Mouse (Mus musculus) forebrain, embryonic 10.5 days (tissue): Measurements from ENCODE around the gene Pde2a. TPM values are rescaled to one million over a fixed set of nuclear protein-coding genes. Genes with fewer than 3 reads are reported as not detected.
A peak's percentile ranks its signal among the peaks of the same experiment; 100 is the strongest.

ENCODE experiments used
- DNase-seq: peaks from one replicate; pipeline ENCODE4 v3.0.0-alpha.2; 2017; ENCODE audit warnings: low spot score; ENCODE audit errors: extremely low spot score
- H3K27ac ChIP-seq: fragments of 300-500 bp; sonication (generic); 2 replicates; pipeline ENCODE4 v1.5.1; 2016; ENCODE audit warnings: mild to moderate bottlenecking
- H3K27me3 ChIP-seq: fragments of 300-500 bp; sonication (generic); 2 replicates; pipeline ENCODE4 v1.6.1; 2016; ENCODE audit warnings: mild to moderate bottlenecking; ENCODE audit not compliant: poor library complexity, severe bottlenecking
- H3K36me3 ChIP-seq: fragments of 300-500 bp; sonication (generic); replicated peaks from 2 replicates; pipeline ENCODE4 v1.6.1; 2016; ENCODE audit warnings: mild to moderate bottlenecking, moderate library complexity
- H3K4me1 ChIP-seq: fragments of 300-500 bp; sonication (generic); 2 replicates; pipeline ENCODE4 v1.6.1; 2016
- H3K4me3 ChIP-seq: fragments of 300-500 bp; sonication (generic); 2 replicates; pipeline ENCODE4 v1.5.1; 2016; ENCODE audit warnings: mild to moderate bottlenecking, moderate library complexity
- H3K9me3 ChIP-seq: fragments of 300-500 bp; sonication (generic); 2 replicates; pipeline ENCODE4 v1.6.1; 2016; ENCODE audit warnings: mild to moderate bottlenecking, moderate library complexity
- WGBS: fragments of 180-500 bp; shearing (Covaris S2); methylation state at CpG from one replicate; pipeline ENCODE4 v1.1.7; 2016; 5-methylcytosine and 5-hydroxymethylcytosine counted together
- polyA plus RNA-seq: library from polyadenylated mRNA; unstranded; fragments of >200 nt; fragmentation: Nextera tagmentation; extraction: Ambion mirVana; gene quantifications from 2 replicates; pipeline ENCODE4 v1.2.1, GENCODE M21; 2016

Gene Pde2a
- polyA plus RNA-seq, 1 experiment from 2014 or later, result 16.3 TPM

DNA sequence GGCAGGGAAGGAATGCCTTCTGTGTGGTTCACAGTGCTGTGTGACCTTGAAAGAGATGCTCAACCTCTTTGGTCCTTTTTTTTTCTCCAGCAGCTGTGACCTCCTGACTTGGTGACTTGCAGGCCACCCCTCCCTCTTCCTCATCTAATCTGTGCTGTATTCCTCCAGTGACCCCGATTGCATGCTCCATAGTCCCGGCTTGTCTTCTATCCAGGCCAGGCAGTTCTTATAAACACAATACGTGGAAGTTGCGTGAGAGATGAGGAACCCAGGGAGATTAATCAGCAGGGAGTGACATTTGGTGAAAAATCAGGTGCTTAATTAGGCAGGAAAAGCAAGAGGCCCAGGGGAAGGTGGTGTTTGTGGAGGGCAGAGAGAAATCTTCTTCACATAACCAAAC lies 69.5 kb downstream of the Pde2a start:
- Histone ChIP-seq H3K4me3 (no peak overlapping the region), H3K27me3 (no peaks in the 10 kb centered on the region), H3K9me3 (no peaks in the 10 kb centered on the region), H3K4me1 (no peaks in the 10 kb centered on the region), H3K27ac (no peak overlapping the region), H3K36me3 (no peaks in the 10 kb centered on the region)
- no peak for DNase-seq
- WGBS, result 71% methylated on average over 4 of the region's 4 CpGs

DNA sequence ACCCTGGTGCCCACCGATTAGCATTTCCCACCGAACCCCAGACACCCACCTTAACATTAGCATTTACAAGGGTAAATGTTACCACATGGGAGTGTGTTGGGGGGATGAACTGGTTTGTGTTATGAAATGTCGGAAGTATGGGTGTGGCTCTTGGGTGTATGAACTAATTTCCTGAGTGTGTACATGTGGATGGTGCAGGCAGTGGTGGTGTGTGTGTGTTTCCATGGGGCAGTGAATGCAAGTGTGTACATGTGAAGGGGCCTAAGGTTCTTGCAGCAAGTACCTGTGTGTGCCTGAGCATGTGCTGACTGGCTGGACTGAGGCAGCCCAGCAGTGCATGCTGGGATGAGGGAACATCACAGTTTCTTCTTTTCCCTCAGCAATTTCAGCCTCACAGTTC lies 76.9 kb downstream of the Pde2a start:
- Histone ChIP-seq H3K36me3 (no peaks in the 10 kb centered on the region), H3K4me3 (no peak overlapping the region), H3K27me3 (peaks cover 50% of the 10 kb centered on the region), H3K9me3 (peaks cover 4% of the 10 kb centered on the region), H3K4me1 (peaks cover 25% of the 10 kb centered on the region), H3K27ac (no peak overlapping the region)
- 94% methylated on average over 3 of the region's 3 CpGs for WGBS
- no peak for DNase-seq

DNA sequence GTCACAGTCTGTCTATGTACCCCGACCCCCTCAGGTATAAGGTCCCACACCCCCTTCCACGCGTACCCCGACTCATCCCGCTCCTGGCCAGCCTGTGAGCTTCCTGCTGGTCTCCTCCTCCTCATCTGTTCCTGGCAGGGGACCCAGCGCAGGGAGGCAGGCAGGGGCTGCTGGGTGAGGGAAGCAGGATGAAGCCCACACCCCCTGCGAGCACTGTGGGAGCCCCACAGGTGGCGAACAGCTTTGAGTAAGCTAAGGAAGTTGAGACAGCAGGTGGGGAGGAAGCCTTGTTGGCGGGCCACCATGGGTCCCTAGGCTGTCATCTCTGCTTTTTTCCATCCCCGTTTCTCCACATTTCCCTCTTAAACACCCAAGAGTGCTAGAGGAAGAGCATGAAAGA lies 77.8 kb downstream of the Pde2a start:
- 58% methylated on average over 10 of the region's 10 CpGs for WGBS
- peaks cover 34% of the 10 kb centered on the region for H3K4me1 ChIP-seq
- H3K27me3 ChIP-seq, result peaks cover 58% of the 10 kb centered on the region
- peaks cover 4% of the 10 kb centered on the region for H3K9me3 ChIP-seq
- H3K27ac ChIP-seq, result no peak overlapping the region
- no peak for DNase-seq
- no peaks in the 10 kb centered on the region for H3K36me3 ChIP-seq
- H3K4me3 ChIP-seq, result no peak overlapping the region

DNA sequence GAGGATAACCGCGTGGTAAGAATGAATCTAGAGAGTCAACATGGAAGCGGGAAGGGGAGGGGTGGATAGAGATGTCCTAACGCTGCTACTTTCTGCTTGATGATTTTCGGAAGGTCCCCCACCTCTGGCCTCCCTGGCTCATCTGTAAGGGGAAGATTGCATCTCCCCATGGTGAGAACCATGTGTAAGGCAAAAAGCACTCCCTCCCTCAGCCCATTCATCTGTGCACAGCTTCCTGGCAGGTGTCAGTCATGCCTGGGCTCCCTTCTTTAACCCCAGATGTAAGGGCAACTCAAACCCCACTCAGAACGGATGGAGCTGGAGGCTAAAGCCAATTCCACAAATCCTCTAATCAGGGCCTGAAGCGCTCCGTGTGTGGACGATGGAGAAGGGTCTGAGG lies 78.2 kb downstream of the Pde2a start:
- no peak for DNase-seq
- Histone ChIP-seq H3K27me3 (peaks cover 63% of the 10 kb centered on the region), H3K9me3 (peaks cover 4% of the 10 kb centered on the region), H3K4me3 (no peak overlapping the region), H3K4me1 (peaks cover 38% of the 10 kb centered on the region), H3K27ac (no peak overlapping the region), H3K36me3 (no peaks in the 10 kb centered on the region)
- 78% methylated on average over 9 of the region's 9 CpGs for WGBS

DNA sequence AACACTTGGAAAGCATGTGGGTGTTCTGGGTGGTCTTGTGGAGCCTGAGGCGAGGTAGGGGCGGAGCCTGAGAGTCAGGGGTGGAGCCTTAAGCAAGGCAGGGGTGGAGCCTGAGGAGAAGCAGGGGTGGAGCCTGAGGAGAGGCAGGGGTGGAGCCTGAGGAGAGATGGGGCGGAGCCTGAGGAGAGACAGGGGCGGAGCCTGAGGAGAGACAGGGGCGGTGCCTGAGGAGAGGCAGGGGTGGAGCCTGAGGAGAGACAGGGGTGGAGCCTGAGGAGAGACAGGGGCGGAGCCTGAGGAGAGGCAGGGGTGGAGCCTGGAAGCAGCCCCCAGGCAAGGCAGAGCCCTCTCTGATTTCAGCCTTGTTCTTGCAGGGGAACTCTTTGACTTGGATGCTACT lies 79.7 kb downstream of the Pde2a start:
- WGBS, result 87% methylated on average over 5 of the region's 6 CpGs
- Histone ChIP-seq H3K4me3 (no peak overlapping the region), H3K27me3 (peaks cover 76% of the 10 kb centered on the region), H3K9me3 (peaks cover 4% of the 10 kb centered on the region), H3K27ac (no peak overlapping the region), H3K36me3 (no peaks in the 10 kb centered on the region), H3K4me1 (peaks cover 40% of the 10 kb centered on the region)
- no peak for DNase-seq

DNA sequence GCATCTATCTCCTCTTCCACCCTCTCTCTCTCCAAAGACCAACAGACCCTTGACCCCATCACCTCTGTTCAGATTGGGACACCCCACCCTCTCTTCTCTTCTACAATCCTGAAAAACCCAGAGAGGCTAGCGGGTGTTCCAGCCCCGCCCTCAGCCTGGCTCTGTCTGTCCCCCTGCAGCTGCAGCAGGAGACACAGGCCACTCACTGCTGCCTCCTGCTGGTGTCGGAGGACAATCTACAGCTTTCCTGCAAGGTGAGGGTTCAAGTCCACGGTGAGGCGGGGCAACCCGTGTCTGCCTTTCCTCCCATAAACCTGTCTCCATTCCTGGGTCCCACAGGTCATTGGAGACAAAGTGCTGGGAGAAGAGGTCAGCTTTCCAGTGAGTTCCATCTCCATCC lies 80.2 kb downstream of the Pde2a start:
- DNase-seq, result no peak
- Histone ChIP-seq H3K4me1 (peaks cover 35% of the 10 kb centered on the region), H3K36me3 (no peaks in the 10 kb centered on the region), H3K27me3 (peaks cover 72% of the 10 kb centered on the region), H3K4me3 (no peak overlapping the region), H3K9me3 (peaks cover 4% of the 10 kb centered on the region), H3K27ac (no peak overlapping the region)
- 75% methylated on average over 6 of the region's 6 CpGs for WGBS

GRCm38 (mm10) chr7:101503351-101503750 lies 81.9 kb downstream of the Pde2a start:
- peaks cover 4% of the 10 kb centered on the region for H3K9me3 ChIP-seq
- peak; percentile 62 for DNase-seq
- H3K4me1 ChIP-seq, result peaks cover 23% of the 10 kb centered on the region
- H3K27me3 ChIP-seq, result peaks cover 56% of the 10 kb centered on the region
- WGBS, result 27% methylated on average over 8 of the region's 8 CpGs
- H3K36me3 ChIP-seq, result no peaks in the 10 kb centered on the region
- H3K4me3 ChIP-seq, result no peak overlapping the region
- H3K27ac ChIP-seq, result no peak overlapping the region

- no peak for DNase-seq
- Histone ChIP-seq H3K27ac (no peak overlapping the region), H3K4me3 (no peak overlapping the region; the same call in 1 of the 2 replicates), H3K4me1 (peaks cover 27% of the 10 kb centered on the region), H3K27me3 (peaks cover 52% of the 10 kb centered on the region), H3K36me3 (no peaks in the 10 kb centered on the region), H3K9me3 (peaks cover 4% of the 10 kb centered on the region)
- WGBS, result 37% methylated on average over 7 of the region's 7 CpGs
These were observed 82.3 kb downstream of the Pde2a start for GRCm38 (mm10) chr7:101503803-101504202.

GRCm38 (mm10) chr7:101504507-101504906 lies 83.0 kb downstream of the Pde2a start:
- WGBS, result 6% methylated on average over 24 of the region's 24 CpGs
- Histone ChIP-seq H3K4me1 (peaks cover 31% of the 10 kb centered on the region), H3K27me3 (peaks cover 45% of the 10 kb centered on the region), H3K4me3 (peak overlapping the region; percentile 49), H3K27ac (no peak overlapping the region), H3K9me3 (peaks cover 4% of the 10 kb centered on the region), H3K36me3 (no peaks in the 10 kb centered on the region)
- DNase-seq, result peak; percentile 42

GRCm38 (mm10) chr7:101509212-101509611 lies 87.7 kb downstream of the Pde2a start:
- Histone ChIP-seq H3K9me3 (no peaks in the 10 kb centered on the region), H3K27me3 (peaks cover 21% of the 10 kb centered on the region), H3K27ac (no peak overlapping the region), H3K36me3 (no peaks in the 10 kb centered on the region), H3K4me3 (no peak overlapping the region), H3K4me1 (peaks cover 33% of the 10 kb centered on the region)
- no peak for DNase-seq
- 58% methylated on average over 2 of the region's 2 CpGs for WGBS

- H3K36me3 ChIP-seq, result no peaks in the 10 kb centered on the region
- no peaks in the 10 kb centered on the region for H3K9me3 ChIP-seq
- 84% methylated on average over 7 of the region's 7 CpGs for WGBS
- H3K4me1 ChIP-seq, result peaks cover 24% of the 10 kb centered on the region
- no peak for DNase-seq
- no peak overlapping the region for H3K27ac ChIP-seq
- no peaks in the 10 kb centered on the region for H3K27me3 ChIP-seq
- H3K4me3 ChIP-seq, result no peak overlapping the region
These were observed 92.2 kb downstream of the Pde2a start for GRCm38 (mm10) chr7:101513655-101514054.

- no peaks in the 10 kb centered on the region for H3K27me3 ChIP-seq
- no peaks in the 10 kb centered on the region for H3K36me3 ChIP-seq
- WGBS, result 79% methylated on average over 6 of the region's 6 CpGs
- peaks cover 13% of the 10 kb centered on the region for H3K4me1 ChIP-seq
- no peak overlapping the region for H3K27ac ChIP-seq
- no peaks in the 10 kb centered on the region for H3K9me3 ChIP-seq
- DNase-seq, result no peak
- no peak overlapping the region for H3K4me3 ChIP-seq
These were observed 93.3 kb downstream of the Pde2a start for GRCm38 (mm10) chr7:101514768-101515167.

DNA sequence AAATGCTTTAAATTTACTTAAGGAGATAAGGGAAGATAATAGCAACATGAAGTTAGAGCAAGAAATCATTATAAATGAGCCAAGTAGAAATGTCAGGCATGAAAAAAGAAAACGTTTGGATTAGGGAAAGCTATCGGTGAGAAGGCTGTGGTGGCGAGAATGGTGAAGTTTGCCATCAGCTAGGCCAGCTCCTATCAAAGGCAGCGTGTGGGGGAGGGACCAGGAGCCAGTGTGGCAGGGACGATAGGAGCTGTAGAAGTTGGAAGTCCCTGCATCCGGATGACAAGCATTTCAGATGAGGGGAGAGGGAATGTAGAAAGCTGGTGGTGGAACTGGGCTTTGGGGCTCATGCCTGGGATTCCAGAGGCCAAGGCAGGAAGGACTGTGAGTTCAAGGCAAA lies 93.8 kb downstream of the Pde2a start:
- H3K27me3 ChIP-seq, result no peaks in the 10 kb centered on the region
- H3K9me3 ChIP-seq, result no peaks in the 10 kb centered on the region
- no peak overlapping the region for H3K27ac ChIP-seq
- H3K4me1 ChIP-seq, result peaks cover 9% of the 10 kb centered on the region
- no peak for DNase-seq
- no peaks in the 10 kb centered on the region for H3K36me3 ChIP-seq
- 70% methylated on average over 6 of the region's 6 CpGs for WGBS
- no peak overlapping the region for H3K4me3 ChIP-seq

DNA sequence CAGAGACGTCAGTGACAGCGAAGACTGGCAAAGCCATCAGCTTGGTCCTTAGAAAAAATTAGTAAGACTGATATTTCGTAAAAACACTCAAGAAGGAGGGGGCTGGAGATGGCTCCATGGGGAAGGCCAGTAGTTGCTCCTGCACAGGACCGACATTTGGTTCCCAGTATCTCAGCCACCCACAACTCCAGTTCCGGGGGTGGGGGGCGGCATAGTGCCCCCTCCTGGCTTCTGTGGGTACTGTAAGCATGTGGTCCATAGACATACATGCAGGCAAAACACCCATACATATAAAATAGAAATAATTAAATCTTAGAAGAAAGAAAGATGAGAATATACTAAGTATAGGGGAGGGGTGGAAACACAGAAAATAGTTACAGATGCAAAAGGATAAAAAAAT lies 95.0 kb downstream of the Pde2a start:
- Histone ChIP-seq H3K27ac (no peak overlapping the region), H3K4me3 (no peak overlapping the region), H3K36me3 (no peaks in the 10 kb centered on the region), H3K27me3 (no peaks in the 10 kb centered on the region), H3K4me1 (peaks cover 6% of the 10 kb centered on the region; the same call in 1 of the 2 replicates), H3K9me3 (no peaks in the 10 kb centered on the region)
- WGBS, result 71% methylated on average over 6 of the region's 6 CpGs
- DNase-seq, result no peak
